Mouse (Mus musculus): ENCODE results near the gene Bclaf1. TPM values are rescaled to one million over a fixed set of nuclear protein-coding genes. Genes with fewer than 3 reads are reported as not detected.
A peak's percentile ranks its signal among the peaks of the same experiment; 100 is the strongest.

Bclaf1 gene
- polyA plus RNA-seq (2014; fragmentation: Nextera tagmentation; extraction: Ambion mirVana), result 126 and 135 TPM in 2 replicates

DNA sequence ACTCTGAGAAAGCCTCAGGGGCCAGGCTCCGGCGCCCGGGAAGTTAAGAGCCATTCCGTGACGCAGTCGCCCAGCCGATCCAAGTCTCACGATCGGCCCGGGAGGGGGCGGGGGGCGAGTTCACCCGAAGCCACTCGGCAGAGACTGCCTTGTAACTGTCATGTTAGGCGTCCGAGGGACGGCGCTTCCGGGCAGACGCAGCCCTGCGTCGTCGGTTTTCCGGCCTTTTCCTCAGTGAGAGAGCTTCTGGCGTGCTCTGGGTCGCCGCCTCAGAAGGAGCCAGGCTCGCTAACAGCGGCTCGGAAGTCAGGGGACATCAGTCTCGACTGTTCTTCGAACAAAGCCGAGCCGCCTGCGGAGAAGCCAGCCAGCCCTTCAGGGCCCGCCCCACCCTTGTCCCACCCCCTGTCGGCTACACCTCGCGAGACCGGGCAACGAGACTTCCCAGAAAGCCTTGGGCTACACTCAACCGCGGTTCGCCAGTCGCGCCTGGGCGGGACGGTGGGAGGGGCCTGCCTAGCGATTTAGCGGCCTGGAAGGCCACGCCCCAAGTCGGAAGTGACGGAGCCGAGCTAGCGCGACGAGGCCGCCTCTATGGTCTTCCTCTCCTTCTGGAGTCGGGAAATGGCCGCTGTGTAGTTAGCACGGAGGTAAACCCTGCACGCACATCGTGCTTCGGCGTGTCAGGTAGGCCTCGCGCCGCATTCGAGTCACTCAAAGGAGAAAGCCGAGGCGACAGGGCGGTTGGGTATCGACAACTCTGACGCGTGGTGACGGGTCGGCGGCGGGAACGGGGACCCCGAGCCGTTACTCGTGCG is at the start of gene Bclaf1:
TSS of gene Bclaf1 (plus strand) at position 552 of the 818 bp plus-strand sequence.
- Histone ChIP-seq H3K4me2 (ENCODE audit: low read depth, low read length) (peak within 1 kb of the TSS; percentile 67), H3K27ac (ENCODE audit: low read depth, low read length) (peak within 1 kb of the TSS; percentile 100), H3K9ac (replicated peaks; ENCODE audit: low read depth, low read length) (peak within 1 kb of the TSS; percentile 94), H3K27me3 (ENCODE audit: control insufficient read depth, insufficient read depth, low read length) (no peaks in the 10 kb centered on the region), H3K36me3 (ENCODE audit: control insufficient read depth, insufficient read depth, low read length) (no peaks in the 10 kb centered on the region), H3K4me3 (ENCODE audit: low read depth, low read length) (peak within 1 kb of the TSS; percentile 82), H3K9me3 (ENCODE audit: control insufficient read depth, low read length) (no peaks in the 10 kb centered on the region), H3K4me1 (ENCODE audit: control insufficient read depth, insufficient read depth, low read length) (peaks cover 8% of the 10 kb centered on the region)
- ATAC-seq (ENCODE audit: low read depth), result peak; percentile 99
- under 1% methylated on average over 84 of the region's 84 CpGs for WGBS

DNA sequence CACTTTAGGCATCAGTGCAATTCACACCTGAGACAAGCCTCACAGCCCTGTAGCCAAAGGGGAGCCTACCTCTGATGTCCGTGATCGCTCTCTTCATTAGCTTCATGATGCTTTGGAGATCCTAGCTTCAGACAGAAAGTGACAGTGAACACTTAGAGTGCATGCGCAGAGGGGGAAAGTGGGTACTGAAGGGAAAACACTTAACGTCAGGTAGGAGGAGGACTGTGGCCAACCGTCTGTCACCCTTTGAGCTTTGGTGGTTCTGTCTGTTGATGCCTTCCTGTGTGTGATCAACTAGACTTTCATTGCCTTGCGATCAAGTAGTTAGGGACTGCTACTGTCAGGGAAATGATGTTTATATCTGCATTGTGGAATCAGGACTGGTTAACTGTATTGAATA is 49.4 kb upstream of the Bclaf1 start:
- no peak overlapping the region for H3K9ac ChIP-seq (replicated peaks; ENCODE audit: low read depth, low read length)
- H3K9me3 ChIP-seq (ENCODE audit: control insufficient read depth, low read length), result no peaks in the 10 kb centered on the region
- H3K27ac ChIP-seq (ENCODE audit: low read depth, low read length), result no peak overlapping the region
- H3K4me1 ChIP-seq (ENCODE audit: control insufficient read depth, insufficient read depth, low read length), result no peaks in the 10 kb centered on the region
- no peak overlapping the region for H3K4me2 ChIP-seq (ENCODE audit: low read depth, low read length)
- H3K27me3 ChIP-seq (ENCODE audit: control insufficient read depth, insufficient read depth, low read length), result no peaks in the 10 kb centered on the region
- no peaks in the 10 kb centered on the region for H3K36me3 ChIP-seq (ENCODE audit: control insufficient read depth, insufficient read depth, low read length)
- WGBS, result 94% methylated on average over 6 of the region's 6 CpGs
- no peak overlapping the region for H3K4me3 ChIP-seq (ENCODE audit: low read depth, low read length)
- no peak for ATAC-seq (ENCODE audit: low read depth)

DNA sequence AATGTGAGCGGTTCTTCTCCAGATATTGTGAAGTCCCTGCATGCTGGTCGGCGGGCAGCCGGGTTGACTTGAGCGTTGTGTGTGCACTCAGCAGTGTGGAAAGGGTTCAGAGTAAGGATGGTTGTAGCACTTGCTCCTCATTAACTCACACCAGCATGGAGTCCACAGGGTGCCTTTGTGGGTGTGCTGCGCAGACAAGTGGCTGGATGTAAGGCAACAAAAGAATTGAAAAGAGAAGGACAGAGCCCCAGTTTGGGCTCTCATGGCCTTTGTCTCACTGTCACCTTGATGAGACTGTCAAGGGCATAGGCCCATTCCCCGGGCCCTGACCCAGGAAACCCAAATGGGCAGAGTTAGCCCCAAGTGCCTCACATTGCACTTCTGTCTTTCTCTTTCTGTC is 47.8 kb upstream of the Bclaf1 start:
- ATAC-seq (ENCODE audit: low read depth), result no peak

DNA sequence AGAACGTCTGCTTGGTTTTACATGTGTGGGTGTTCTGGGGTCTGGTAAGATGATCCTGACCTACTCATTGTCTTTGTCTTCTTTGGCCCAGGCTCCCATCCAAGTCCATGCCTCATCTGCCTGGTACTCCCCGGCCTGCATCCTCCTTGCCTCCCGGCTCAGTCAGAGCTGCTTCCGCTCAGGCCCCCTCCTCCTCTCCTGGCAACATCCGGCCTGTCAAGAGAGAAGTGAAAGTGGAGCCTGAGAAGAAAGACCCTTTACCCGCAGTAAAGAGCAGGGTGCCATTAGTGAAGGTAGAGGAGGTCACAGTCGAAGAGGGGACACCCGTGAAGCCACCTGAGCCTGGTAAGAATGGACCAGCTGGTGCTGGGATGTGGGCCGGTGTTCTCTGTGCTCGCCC is 45.2 kb upstream of the Bclaf1 start:
- Histone ChIP-seq H3K36me3 (ENCODE audit: control insufficient read depth, insufficient read depth, low read length) (no peaks in the 10 kb centered on the region), H3K9ac (replicated peaks; ENCODE audit: low read depth, low read length) (no peak overlapping the region), H3K27me3 (ENCODE audit: control insufficient read depth, insufficient read depth, low read length) (no peaks in the 10 kb centered on the region), H3K4me2 (ENCODE audit: low read depth, low read length) (no peak overlapping the region), H3K4me1 (ENCODE audit: control insufficient read depth, insufficient read depth, low read length) (no peaks in the 10 kb centered on the region), H3K9me3 (ENCODE audit: control insufficient read depth, low read length) (no peaks in the 10 kb centered on the region), H3K27ac (ENCODE audit: low read depth, low read length) (no peak overlapping the region), H3K4me3 (ENCODE audit: low read depth, low read length) (no peak overlapping the region)
- 72% methylated on average over 10 of the region's 10 CpGs for WGBS
- ATAC-seq (ENCODE audit: low read depth), result no peak

More for the DNA sequence above, 47.8 kb upstream of the Bclaf1 start:
- no peak overlapping the region for H3K9ac ChIP-seq (replicated peaks; ENCODE audit: low read depth, low read length)
- no peaks in the 10 kb centered on the region for H3K4me1 ChIP-seq (ENCODE audit: control insufficient read depth, insufficient read depth, low read length)
- no peak overlapping the region for H3K27ac ChIP-seq (ENCODE audit: low read depth, low read length)
- 88% methylated on average over 7 of the region's 7 CpGs for WGBS
- H3K4me2 ChIP-seq (ENCODE audit: low read depth, low read length), result no peak overlapping the region
- H3K27me3 ChIP-seq (ENCODE audit: control insufficient read depth, insufficient read depth, low read length), result no peaks in the 10 kb centered on the region
- H3K4me3 ChIP-seq (ENCODE audit: low read depth, low read length), result no peak overlapping the region
- no peaks in the 10 kb centered on the region for H3K9me3 ChIP-seq (ENCODE audit: control insufficient read depth, low read length)
- no peaks in the 10 kb centered on the region for H3K36me3 ChIP-seq (ENCODE audit: control insufficient read depth, insufficient read depth, low read length)

DNA sequence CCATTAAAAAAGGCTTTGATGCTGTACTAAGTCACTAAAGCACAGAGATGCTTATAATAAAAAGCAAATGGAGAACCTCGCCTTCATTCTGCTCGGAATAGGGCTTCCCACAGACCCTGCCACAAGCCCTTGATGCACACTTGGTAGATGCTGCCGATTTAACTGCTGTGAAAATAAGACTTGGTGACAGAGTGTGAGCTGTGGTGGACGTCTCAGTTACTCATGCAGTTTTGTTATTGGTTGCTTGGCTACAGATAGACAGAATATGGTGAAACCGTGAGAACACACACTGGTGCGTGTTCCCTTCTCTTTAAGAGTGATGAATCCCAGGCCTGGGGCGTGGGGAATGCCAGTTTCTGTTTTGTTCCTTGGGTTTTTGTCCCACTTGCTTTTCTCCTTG is 43.3 kb upstream of the Bclaf1 start:
- H3K36me3 ChIP-seq (ENCODE audit: control insufficient read depth, insufficient read depth, low read length), result no peaks in the 10 kb centered on the region
- no peak overlapping the region for H3K9ac ChIP-seq (replicated peaks; ENCODE audit: low read depth, low read length)
- WGBS, result 54% methylated on average over 7 of the region's 7 CpGs
- H3K9me3 ChIP-seq (ENCODE audit: control insufficient read depth, low read length), result no peaks in the 10 kb centered on the region
- H3K27me3 ChIP-seq (ENCODE audit: control insufficient read depth, insufficient read depth, low read length), result no peaks in the 10 kb centered on the region
- no peak overlapping the region for H3K4me3 ChIP-seq (ENCODE audit: low read depth, low read length)
- H3K4me2 ChIP-seq (ENCODE audit: low read depth, low read length), result no peak overlapping the region
- ATAC-seq (ENCODE audit: low read depth), result no peak
- H3K27ac ChIP-seq (ENCODE audit: low read depth, low read length), result no peak overlapping the region
- no peaks in the 10 kb centered on the region for H3K4me1 ChIP-seq (ENCODE audit: control insufficient read depth, insufficient read depth, low read length)

DNA sequence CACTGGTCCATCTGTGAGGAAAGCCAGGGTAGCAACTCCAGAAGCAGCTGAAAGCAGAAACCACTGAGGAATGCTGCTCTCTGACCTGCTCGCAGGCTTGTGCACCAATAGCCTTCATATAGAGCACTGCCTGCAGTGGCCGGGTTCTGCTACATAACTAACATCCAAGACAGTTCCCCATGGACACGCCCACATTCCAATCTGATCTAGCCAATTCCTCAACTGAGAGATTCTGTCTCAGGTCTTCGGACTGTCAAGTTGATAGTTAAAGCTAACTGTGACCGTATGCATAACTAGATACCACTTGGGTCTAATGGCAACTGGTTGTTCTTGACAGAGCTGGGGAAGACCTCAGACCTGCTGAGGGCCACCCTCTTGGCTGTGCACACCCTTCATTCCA is 39.9 kb upstream of the Bclaf1 start:
- Histone ChIP-seq H3K4me3 (ENCODE audit: low read depth, low read length) (no peak overlapping the region), H3K4me2 (ENCODE audit: low read depth, low read length) (no peak overlapping the region), H3K36me3 (ENCODE audit: control insufficient read depth, insufficient read depth, low read length) (no peaks in the 10 kb centered on the region), H3K27ac (ENCODE audit: low read depth, low read length) (no peak overlapping the region), H3K27me3 (ENCODE audit: control insufficient read depth, insufficient read depth, low read length) (no peaks in the 10 kb centered on the region), H3K9ac (replicated peaks; ENCODE audit: low read depth, low read length) (no peak overlapping the region), H3K4me1 (ENCODE audit: control insufficient read depth, insufficient read depth, low read length) (no peaks in the 10 kb centered on the region), H3K9me3 (ENCODE audit: control insufficient read depth, low read length) (no peaks in the 10 kb centered on the region)
- ATAC-seq (ENCODE audit: low read depth), result no peak
- WGBS, result 92% methylated on average over 5 of the region's 5 CpGs

DNA sequence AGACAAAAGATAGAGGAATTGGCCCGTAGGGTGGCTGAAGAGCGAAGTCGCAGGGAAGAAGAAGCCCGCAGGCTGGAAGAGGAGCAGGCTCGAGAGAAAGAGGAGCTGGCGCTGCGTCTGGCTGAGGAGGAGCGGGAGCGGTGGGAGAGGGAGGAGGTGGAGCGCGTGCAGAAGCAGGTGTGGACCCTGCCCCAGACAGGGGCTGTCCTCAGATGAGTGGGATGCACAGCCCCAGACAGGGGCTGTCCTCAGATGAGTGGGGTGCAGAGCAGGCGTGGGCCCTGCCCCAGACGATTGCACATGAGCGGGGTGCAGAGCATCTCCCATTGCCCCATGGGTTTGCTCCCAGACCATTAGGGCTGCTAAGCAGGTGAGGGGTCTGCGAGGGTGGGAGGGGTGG is 39.0 kb upstream of the Bclaf1 start:
- WGBS, result 51% methylated on average over 15 of the region's 15 CpGs
- Histone ChIP-seq H3K36me3 (ENCODE audit: control insufficient read depth, insufficient read depth, low read length) (no peaks in the 10 kb centered on the region), H3K4me1 (ENCODE audit: control insufficient read depth, insufficient read depth, low read length) (no peaks in the 10 kb centered on the region), H3K27me3 (ENCODE audit: control insufficient read depth, insufficient read depth, low read length) (no peaks in the 10 kb centered on the region), H3K27ac (ENCODE audit: low read depth, low read length) (no peak overlapping the region), H3K9ac (replicated peaks; ENCODE audit: low read depth, low read length) (no peak overlapping the region), H3K9me3 (ENCODE audit: control insufficient read depth, low read length) (no peaks in the 10 kb centered on the region), H3K4me2 (ENCODE audit: low read depth, low read length) (no peak overlapping the region; the same call in 1 of the 2 replicates), H3K4me3 (ENCODE audit: low read depth, low read length) (no peak overlapping the region)
- peak; percentile 44; the same call in 1 of the 2 replicates for ATAC-seq (ENCODE audit: low read depth)

DNA sequence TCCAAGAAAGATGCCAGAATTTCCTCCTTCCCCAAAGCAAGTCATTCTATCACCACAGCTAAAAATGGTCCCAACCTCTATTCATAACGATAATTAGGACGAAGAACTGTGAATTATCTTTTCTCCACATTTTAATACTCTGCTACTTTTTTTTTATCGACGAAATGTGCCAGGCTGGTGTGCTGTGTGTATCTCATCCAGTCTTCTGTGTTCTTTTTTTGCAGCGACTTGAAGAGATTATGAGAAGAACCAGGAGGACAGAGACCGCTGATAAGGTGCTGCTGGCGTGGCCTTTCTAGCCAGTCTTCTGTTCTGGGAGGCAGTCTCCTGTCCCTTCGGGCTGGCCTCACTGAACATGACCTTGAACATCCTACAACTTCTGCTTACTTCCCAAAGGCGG is 38.2 kb upstream of the Bclaf1 start:
- 91% methylated on average over 9 of the region's 9 CpGs for WGBS
- Histone ChIP-seq H3K36me3 (ENCODE audit: control insufficient read depth, insufficient read depth, low read length) (no peaks in the 10 kb centered on the region), H3K4me3 (ENCODE audit: low read depth, low read length) (no peak overlapping the region), H3K4me2 (ENCODE audit: low read depth, low read length) (no peak overlapping the region), H3K9ac (replicated peaks; ENCODE audit: low read depth, low read length) (no peak overlapping the region), H3K27ac (ENCODE audit: low read depth, low read length) (no peak overlapping the region), H3K27me3 (ENCODE audit: control insufficient read depth, insufficient read depth, low read length) (no peaks in the 10 kb centered on the region), H3K9me3 (ENCODE audit: control insufficient read depth, low read length) (no peaks in the 10 kb centered on the region), H3K4me1 (ENCODE audit: control insufficient read depth, insufficient read depth, low read length) (no peaks in the 10 kb centered on the region)
- ATAC-seq (ENCODE audit: low read depth), result no peak

DNA sequence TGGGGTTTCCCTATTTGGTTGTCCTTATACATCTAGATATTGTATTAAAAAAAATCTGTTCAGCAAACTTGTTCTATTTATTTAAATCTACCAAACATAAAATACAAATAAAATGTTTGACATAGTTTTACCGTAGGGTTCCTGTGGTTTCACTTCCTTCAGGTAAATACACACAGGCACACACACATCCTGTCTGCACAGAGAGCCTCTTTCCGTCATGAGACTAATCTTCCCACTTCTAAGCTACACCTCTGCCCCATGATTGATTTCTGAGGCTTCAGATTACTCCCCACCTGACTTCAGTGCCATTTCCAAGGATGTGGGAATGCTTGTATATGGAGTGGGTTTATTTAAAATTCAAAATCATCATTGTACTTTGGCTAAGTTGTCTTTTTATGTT is 30.8 kb upstream of the Bclaf1 start:
- H3K4me2 ChIP-seq (ENCODE audit: low read depth, low read length), result no peak overlapping the region
- H3K9me3 ChIP-seq (ENCODE audit: control insufficient read depth, low read length), result no peaks in the 10 kb centered on the region
- no peak overlapping the region for H3K9ac ChIP-seq (replicated peaks; ENCODE audit: low read depth, low read length)
- H3K27me3 ChIP-seq (ENCODE audit: control insufficient read depth, insufficient read depth, low read length), result no peaks in the 10 kb centered on the region
- no peak for ATAC-seq (ENCODE audit: low read depth)
- H3K27ac ChIP-seq (ENCODE audit: low read depth, low read length), result no peak overlapping the region
- peaks cover 6% of the 10 kb centered on the region; the same call in 1 of the 2 replicates for H3K4me1 ChIP-seq (ENCODE audit: control insufficient read depth, insufficient read depth, low read length)
- 71% methylated on average over 2 of the region's 2 CpGs for WGBS
- no peaks in the 10 kb centered on the region for H3K36me3 ChIP-seq (ENCODE audit: control insufficient read depth, insufficient read depth, low read length)
- H3K4me3 ChIP-seq (ENCODE audit: low read depth, low read length), result no peak overlapping the region
